Mouse (Mus musculus) CH12.LX (cell line): ENCODE results near the gene Sumo3.

ENCODE experiments used
- CTCF ChIP-seq, 2 experiments: IDR thresholded peaks in 1 of 2; conservative IDR thresholded peaks in 1 of 2; 2 replicates each; pipeline ENCODE4 v1.5.1; 2011 to 2012; ENCODE audit warnings: low read depth in 2 of 2, low read length in 2 of 2, improper control_type of control experiment in 1 of 2, inconsistent platforms in 1 of 2, mild to moderate bottlenecking in 1 of 2, moderate library complexity in 1 of 2
- EP300 ChIP-seq: IDR thresholded peaks from 2 replicates; pipeline ENCODE4 v1.6.1; 2011; ENCODE audit warnings: low read length, improper control_type of control experiment
- ETS1 ChIP-seq: conservative IDR thresholded peaks from 2 replicates; pipeline ENCODE4 v1.6.1; 2012; ENCODE audit warnings: low read depth, mild to moderate bottlenecking, inconsistent platforms, low read length, improper control_type of control experiment, moderate library complexity
- HCFC1 ChIP-seq: IDR thresholded peaks from 2 replicates; pipeline ENCODE4 v1.6.1; 2012; ENCODE audit warnings: low read depth, mild to moderate bottlenecking, inconsistent platforms, low read length, improper control_type of control experiment
- MXI1 ChIP-seq: IDR thresholded peaks from 2 replicates; pipeline ENCODE4 v1.6.1; 2011; ENCODE audit warnings: mild to moderate bottlenecking, low read depth, low read length, improper control_type of control experiment
- NELFE ChIP-seq: IDR thresholded peaks from 2 replicates; pipeline ENCODE4 v1.6.1; 2011; ENCODE audit warnings: low read depth, low read length, improper control_type of control experiment
- POLR2A ChIP-seq: IDR thresholded peaks from 2 replicates; pipeline ENCODE4 v1.6.1; 2011; ENCODE audit warnings: low read depth, mild to moderate bottlenecking, improper control_type of control experiment, low read length
- POLR2AphosphoS2 ChIP-seq: IDR thresholded peaks from 2 replicates; pipeline ENCODE4 v1.6.1; 2011; ENCODE audit warnings: low read depth, low read length, improper control_type of control experiment
- RCOR1 ChIP-seq: conservative IDR thresholded peaks from 2 replicates; pipeline ENCODE4 v1.6.1; 2012; ENCODE audit warnings: low read depth, mild to moderate bottlenecking, inconsistent platforms, low read length, improper control_type of control experiment
- SMC3 ChIP-seq: IDR thresholded peaks from 2 replicates; pipeline ENCODE4 v1.6.1; 2011; ENCODE audit warnings: low read depth, low read length, improper control_type of control experiment
- TCF12 ChIP-seq: IDR thresholded peaks from 2 replicates; pipeline ENCODE4 v1.6.1; 2014; ENCODE audit warnings: low read depth, mild to moderate bottlenecking, inconsistent platforms, low read length, improper control_type of control experiment
- ZKSCAN1 ChIP-seq: IDR thresholded peaks from 2 replicates; pipeline ENCODE4 v1.6.1; 2012; ENCODE audit warnings: low read depth, inconsistent platforms, low read length, improper control_type of control experiment, borderline replicate concordance
- ZNF384 ChIP-seq: IDR thresholded peaks from 2 replicates; pipeline ENCODE4 v1.6.1; 2012; ENCODE audit warnings: low read depth, low read length, improper control_type of control experiment, inconsistent platforms

DNA sequence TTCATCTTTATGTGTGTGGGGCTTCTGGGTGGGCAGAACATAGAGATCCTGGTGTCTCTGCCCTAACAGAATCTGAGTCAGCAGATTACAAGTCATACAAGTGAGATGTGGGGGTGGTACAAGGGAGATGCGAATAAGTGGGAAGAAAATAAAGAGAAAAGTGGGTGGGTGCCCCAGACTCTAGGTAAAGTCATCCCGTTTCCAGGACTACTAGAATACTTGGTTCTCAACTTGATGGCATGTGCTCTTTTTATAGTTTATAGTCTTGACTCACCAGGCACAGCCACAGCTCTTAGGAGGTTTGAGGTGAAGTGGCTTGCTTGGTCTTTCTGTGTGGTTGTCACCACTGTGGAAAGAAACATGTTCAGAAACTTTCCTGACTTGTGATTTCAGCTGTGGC, 9.8 kb upstream of the Sumo3 start:
- TF ChIP-seq EP300 (no peak), ZKSCAN1 (no peak), HCFC1 (no peak), CTCF (conservative IDR thresholded peaks at IDR 0.05 in 1 of 2, IDR thresholded peaks at IDR 0.05 in 1 of 2; ENCODE audit: low read depth in 2 of 2, low read length in 2 of 2) (no peak), ETS1 (no peak), RCOR1 (no peak), MXI1 (no peak), POLR2A (no peak), SMC3 (no peak), TCF12 (no peak), ZNF384 (no peak), NELFE (no peak), POLR2AphosphoS2 (no peak)
